Mouse (Mus musculus): ENCODE results near the gene Tango6. TPM values are rescaled to one million over a fixed set of nuclear protein-coding genes. Genes with fewer than 3 reads are reported as not detected.

Tango6 gene
- polyA plus RNA-seq, 1 experiment from 2014 or later: 10.5 TPM

DNA sequence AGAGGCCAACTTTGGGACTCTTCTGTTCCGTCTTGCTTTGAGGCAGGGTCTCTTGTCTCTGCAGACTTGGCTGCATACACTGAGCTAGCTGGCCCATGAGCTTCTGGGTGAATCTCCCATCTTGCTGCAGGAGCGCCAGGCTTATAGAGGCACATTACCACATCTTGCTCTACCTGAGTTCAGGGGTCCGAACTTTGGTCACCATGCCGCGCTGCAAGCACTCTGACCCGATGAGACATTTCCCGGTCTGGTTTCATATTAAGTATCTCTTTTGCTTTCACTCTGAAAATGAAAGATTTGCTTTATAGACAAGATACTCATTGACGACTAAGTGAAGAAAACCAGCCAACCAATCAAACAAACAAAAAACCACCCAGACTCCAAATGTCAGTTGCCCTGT lies 34.4 kb upstream of the Tango6 start:
- Histone ChIP-seq H3K27ac (no peak overlapping the region), H3K4me3 (no peak overlapping the region), H3K4me1 (no peaks in the 10 kb centered on the region), H3K36me3 (no peaks in the 10 kb centered on the region), H3K9me3 (no peaks in the 10 kb centered on the region), H3K27me3 (ENCODE audit: insufficient read depth, poor library complexity, severe bottlenecking) (no peaks in the 10 kb centered on the region)
- 91% methylated on average over 8 of the region's 8 CpGs for WGBS
- DNase-seq (ENCODE audit: low spot score): no peak

DNA sequence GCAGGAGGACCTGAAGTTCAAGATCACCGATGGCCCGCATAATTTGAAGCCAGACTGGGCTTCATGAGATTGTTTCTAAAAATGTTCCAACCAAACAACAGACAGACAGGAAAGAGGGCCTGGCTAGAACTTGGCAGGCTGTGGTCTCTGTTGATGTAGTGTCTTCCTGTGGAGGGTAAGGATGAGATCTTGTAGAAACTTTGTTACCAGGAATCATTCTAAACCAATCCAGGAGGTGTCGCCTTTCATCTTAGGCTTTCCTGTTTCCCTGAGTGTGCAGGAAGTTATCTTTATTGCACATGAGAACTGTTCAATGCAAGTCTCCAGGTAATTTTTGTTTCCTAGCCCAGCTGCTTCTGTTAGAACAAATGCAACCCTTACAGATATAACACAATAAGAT lies 30.9 kb upstream of the Tango6 start:
- H3K27ac ChIP-seq: no peak overlapping the region
- H3K4me1 ChIP-seq: no peaks in the 10 kb centered on the region
- DNase-seq (ENCODE audit: low spot score): no peak
- H3K9me3 ChIP-seq: no peaks in the 10 kb centered on the region
- H3K27me3 ChIP-seq (ENCODE audit: insufficient read depth, poor library complexity, severe bottlenecking): no peaks in the 10 kb centered on the region
- no peak overlapping the region for H3K4me3 ChIP-seq
- WGBS: 86% methylated on average over 3 of the region's 3 CpGs
- no peaks in the 10 kb centered on the region for H3K36me3 ChIP-seq

DNA sequence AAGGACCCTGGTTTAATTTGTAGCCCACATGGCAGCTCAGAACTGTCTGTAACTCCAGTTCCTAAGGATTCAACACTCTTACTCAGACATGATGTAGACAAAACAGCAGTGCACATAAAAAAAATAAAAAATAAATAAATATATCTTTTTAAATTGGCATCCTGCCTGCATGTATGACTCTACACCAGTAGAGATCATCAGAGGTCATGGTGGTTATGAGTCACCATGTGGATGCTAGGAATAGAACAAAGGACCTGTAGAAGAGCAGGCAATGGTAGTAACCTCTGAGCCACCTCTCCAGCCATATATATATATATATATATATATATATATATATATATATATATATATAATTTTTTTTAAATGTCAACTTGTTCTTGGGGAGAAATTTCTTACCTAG lies 26.8 kb upstream of the Tango6 start:
- no peaks in the 10 kb centered on the region for H3K27me3 ChIP-seq (ENCODE audit: insufficient read depth, poor library complexity, severe bottlenecking)
- no peak overlapping the region for H3K4me3 ChIP-seq
- H3K4me1 ChIP-seq: no peaks in the 10 kb centered on the region
- no peak for DNase-seq (ENCODE audit: low spot score)
- H3K36me3 ChIP-seq: no peaks in the 10 kb centered on the region
- H3K9me3 ChIP-seq: no peaks in the 10 kb centered on the region
- H3K27ac ChIP-seq: no peak overlapping the region

DNA sequence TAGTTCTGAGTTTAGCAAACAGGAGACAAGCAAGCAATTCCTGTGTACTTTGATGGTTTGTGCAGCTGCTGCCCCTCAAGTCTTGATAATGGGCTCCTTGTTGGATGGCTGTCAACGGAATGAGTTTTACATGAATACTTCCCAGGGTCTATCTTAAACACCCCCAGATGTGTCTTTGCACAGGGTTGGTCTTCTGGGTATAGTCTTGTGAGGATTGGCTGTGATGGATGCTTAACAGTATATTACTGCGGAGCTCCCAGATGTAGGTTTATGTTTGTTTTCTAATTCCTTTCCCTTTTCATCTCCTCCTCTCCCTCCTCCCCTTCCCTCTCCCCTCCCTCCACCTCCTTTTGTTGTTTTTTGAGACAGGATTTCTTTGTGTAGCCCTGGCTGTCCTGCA lies 10.1 kb upstream of the Tango6 start:
- Histone ChIP-seq H3K27ac (no peak overlapping the region), H3K27me3 (ENCODE audit: insufficient read depth, poor library complexity, severe bottlenecking) (no peaks in the 10 kb centered on the region), H3K36me3 (no peaks in the 10 kb centered on the region), H3K4me1 (no peaks in the 10 kb centered on the region), H3K9me3 (no peaks in the 10 kb centered on the region), H3K4me3 (no peak overlapping the region)
- no peak for DNase-seq (ENCODE audit: low spot score)
- WGBS: 61% methylated on average over 2 of the region's 2 CpGs

DNA sequence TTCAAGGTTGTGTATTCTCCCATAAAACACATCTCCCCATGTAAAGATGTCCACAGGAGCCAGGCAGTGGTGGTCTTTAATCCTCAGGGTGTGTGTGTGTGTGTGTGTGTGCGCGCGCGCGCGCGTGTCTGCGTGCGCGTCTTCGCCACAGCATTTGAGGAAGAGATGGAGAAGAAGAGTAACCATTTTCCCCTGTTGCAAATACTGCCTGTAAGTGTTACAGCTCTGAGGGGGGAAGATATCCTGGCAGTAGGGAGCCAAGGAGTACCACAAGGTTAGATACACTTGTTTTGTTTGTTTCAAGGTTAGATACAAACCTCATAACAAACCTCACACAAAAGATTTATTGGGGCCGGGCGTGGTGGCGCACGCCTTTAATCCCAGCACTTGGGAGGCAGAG lies 8.6 kb upstream of the Tango6 start:
- Histone ChIP-seq H3K27me3 (ENCODE audit: insufficient read depth, poor library complexity, severe bottlenecking) (no peaks in the 10 kb centered on the region), H3K9me3 (no peaks in the 10 kb centered on the region), H3K36me3 (no peaks in the 10 kb centered on the region), H3K4me1 (no peaks in the 10 kb centered on the region), H3K4me3 (no peak overlapping the region), H3K27ac (no peak overlapping the region)
- no peak for DNase-seq (ENCODE audit: low spot score)
- WGBS: 96% methylated on average over 15 of the region's 15 CpGs

DNA sequence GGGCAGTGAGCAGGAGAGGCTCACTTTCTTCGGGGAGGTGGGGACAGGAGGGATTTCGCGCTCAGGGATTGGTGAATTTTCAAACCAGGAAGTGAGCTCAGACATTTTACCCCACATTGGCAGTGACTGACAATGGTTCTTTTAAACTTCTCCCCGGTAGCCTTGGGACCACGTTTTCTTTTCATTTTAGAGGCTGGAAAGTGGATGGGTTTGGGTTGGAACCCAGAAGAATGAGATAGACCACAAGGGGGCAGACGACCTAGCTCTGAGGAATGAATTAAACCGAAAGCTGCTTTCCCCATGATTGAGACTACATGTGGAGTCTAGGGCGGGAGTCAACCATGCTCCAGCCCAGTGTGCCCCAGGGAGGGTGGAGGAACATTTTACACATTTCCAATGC lies 8.0 kb upstream of the Tango6 start:
- Histone ChIP-seq H3K36me3 (no peaks in the 10 kb centered on the region), H3K27ac (no peak overlapping the region), H3K4me3 (no peak overlapping the region), H3K27me3 (ENCODE audit: insufficient read depth, poor library complexity, severe bottlenecking) (no peaks in the 10 kb centered on the region), H3K9me3 (no peaks in the 10 kb centered on the region), H3K4me1 (no peaks in the 10 kb centered on the region)
- 71% methylated on average over 8 of the region's 8 CpGs for WGBS
- no peak for DNase-seq (ENCODE audit: low spot score)

DNA sequence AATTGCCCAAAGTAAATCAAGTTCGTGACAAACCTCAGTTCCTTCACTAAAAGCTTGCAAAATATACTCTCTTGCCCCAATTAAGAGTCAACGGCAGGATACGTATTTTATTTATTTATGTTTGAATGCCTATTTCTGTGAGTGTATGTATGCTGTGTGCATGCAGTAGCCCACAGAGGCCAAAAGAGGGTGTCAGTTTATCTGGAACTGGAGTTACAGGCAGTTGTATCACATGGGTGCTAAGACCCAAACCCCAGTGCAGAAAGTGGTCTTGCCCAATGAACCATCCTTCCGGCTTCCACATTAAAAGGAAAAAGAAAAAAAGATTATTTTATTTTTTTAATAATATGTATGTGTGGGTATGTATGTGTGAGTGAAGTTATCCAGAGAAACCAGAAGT lies 1.5 kb downstream of the Tango6 start:
- 90% methylated on average over 4 of the region's 4 CpGs for WGBS
- Histone ChIP-seq H3K36me3 (peaks cover 11% of the 10 kb centered on the region), H3K4me1 (peaks cover 8% of the 10 kb centered on the region; the same call in 1 of the 2 replicates), H3K27ac (no peak overlapping the region), H3K27me3 (ENCODE audit: insufficient read depth, poor library complexity, severe bottlenecking) (no peaks in the 10 kb centered on the region), H3K9me3 (no peaks in the 10 kb centered on the region), H3K4me3 (no peak overlapping the region)
- DNase-seq (ENCODE audit: low spot score): no peak

DNA sequence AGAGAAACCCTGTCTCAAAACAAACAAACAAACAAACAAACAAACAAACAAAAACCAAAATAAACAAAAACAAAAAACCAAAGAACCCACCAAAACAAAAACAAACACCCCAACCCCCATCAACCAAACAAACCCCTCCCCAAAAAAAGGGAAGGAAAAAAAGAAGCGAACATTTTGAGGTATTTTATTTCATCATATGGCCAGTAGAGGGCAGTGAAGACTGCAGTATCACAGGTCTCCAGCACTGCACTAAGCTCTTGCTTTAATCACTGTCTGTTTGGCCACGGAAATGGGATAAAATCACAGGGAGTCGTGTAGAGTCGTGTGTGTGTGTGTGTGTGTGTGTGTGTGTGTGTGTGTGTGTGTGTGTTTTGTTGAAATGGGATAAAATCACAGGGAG lies 4.6 kb downstream of the Tango6 start:
- DNase-seq (ENCODE audit: low spot score): no peak
- peaks cover 8% of the 10 kb centered on the region; the same call in 1 of the 2 replicates for H3K4me1 ChIP-seq
- H3K27ac ChIP-seq: no peak overlapping the region
- no peaks in the 10 kb centered on the region for H3K27me3 ChIP-seq (ENCODE audit: insufficient read depth, poor library complexity, severe bottlenecking)
- H3K4me3 ChIP-seq: no peak overlapping the region
- peaks cover 31% of the 10 kb centered on the region for H3K36me3 ChIP-seq
- no peaks in the 10 kb centered on the region for H3K9me3 ChIP-seq
- 11% methylated on average over 4 of the region's 4 CpGs for WGBS

DNA sequence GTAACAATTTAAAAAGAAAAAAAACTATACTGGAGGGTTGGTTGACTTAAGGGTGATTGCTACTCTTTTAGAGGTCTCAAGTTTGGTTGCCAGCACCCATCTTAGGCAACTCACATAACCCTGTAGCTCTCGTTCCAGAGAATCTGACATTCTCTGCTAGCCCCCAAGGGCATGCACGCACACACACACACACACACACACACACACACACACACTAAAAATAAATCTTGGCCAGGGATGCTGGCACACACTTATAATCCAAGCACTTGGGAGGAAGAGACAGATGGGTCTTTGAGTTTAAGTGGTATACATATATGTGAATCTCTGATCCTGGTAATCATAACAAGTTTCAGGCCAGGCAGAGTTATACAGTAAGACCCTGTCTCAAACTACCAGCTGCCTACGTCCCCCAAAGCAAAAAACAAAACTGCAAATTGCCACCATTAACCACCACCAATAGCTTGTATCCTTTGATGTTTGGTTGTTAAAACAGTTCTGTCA lies 14.9 kb downstream of the Tango6 start:
- no peaks in the 10 kb centered on the region for H3K27me3 ChIP-seq (ENCODE audit: insufficient read depth, poor library complexity, severe bottlenecking)
- DNase-seq (ENCODE audit: low spot score): no peak
- WGBS: 83% methylated on average over 3 of the region's 3 CpGs
- peaks cover 75% of the 10 kb centered on the region for H3K36me3 ChIP-seq
- no peak overlapping the region for H3K27ac ChIP-seq
- H3K4me3 ChIP-seq: no peak overlapping the region
- H3K4me1 ChIP-seq: no peaks in the 10 kb centered on the region
- no peaks in the 10 kb centered on the region for H3K9me3 ChIP-seq

DNA sequence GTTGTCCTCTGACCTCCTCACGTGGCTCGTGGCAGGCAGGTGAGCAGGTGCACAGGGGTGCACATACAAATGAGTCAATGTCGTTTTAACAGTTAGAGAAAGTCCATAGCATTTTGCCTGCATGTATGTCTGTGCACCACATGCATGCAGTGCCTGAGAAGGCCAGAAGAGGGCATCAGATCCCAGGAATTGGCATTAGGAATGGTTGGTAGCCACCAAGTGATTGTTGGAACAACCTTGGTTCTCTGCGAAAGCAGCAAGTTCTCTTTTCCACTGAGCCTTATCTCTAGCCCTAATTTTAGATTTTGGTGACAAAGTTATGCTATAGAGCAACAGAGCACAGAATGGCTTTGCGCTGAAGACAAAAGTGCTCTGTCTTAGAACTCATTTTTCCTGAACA lies 16.7 kb downstream of the Tango6 start:
- H3K27ac ChIP-seq: no peak overlapping the region
- whole genome bisulfite sequencing: 70% methylated on average over 5 of the region's 5 CpGs

DNA sequence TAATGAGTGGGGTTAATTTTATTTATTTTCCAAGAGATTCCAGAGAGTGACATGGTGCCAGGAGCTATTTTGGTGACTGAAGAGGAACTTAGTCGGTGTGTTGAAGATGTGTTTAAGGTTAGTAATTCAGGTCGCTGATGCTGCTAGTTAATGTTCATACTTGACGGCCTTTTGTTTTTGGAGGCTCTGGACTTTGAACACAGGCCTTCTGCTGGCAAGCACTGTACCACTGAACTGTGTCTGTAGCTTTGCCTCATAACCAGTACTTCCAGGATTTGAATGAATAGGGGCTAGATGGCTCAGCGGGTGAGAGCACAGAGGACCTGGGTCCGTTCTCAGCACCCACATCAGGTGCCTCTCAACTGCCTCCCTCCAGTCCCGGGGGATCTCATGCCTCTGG lies 17.3 kb downstream of the Tango6 start:
- no peak for DNase-seq (ENCODE audit: low spot score)
- no peak overlapping the region for H3K27ac ChIP-seq
- WGBS: 90% methylated on average over 6 of the region's 6 CpGs
- no peaks in the 10 kb centered on the region for H3K9me3 ChIP-seq
- peaks cover 72% of the 10 kb centered on the region for H3K36me3 ChIP-seq
- no peak overlapping the region for H3K4me3 ChIP-seq
- no peaks in the 10 kb centered on the region for H3K27me3 ChIP-seq (ENCODE audit: insufficient read depth, poor library complexity, severe bottlenecking)
- H3K4me1 ChIP-seq: peaks cover 3% of the 10 kb centered on the region; the same call in 1 of the 2 replicates

More for the DNA sequence above, 16.7 kb downstream of the Tango6 start:
- no peak overlapping the region for H3K4me3 ChIP-seq
- no peaks in the 10 kb centered on the region for H3K9me3 ChIP-seq
- DNase-seq (ENCODE audit: low spot score): no peak
- H3K36me3 ChIP-seq: peaks cover 73% of the 10 kb centered on the region
- no peaks in the 10 kb centered on the region for H3K27me3 ChIP-seq (ENCODE audit: insufficient read depth, poor library complexity, severe bottlenecking)
- peaks cover 3% of the 10 kb centered on the region; the same call in 1 of the 2 replicates for H3K4me1 ChIP-seq

DNA sequence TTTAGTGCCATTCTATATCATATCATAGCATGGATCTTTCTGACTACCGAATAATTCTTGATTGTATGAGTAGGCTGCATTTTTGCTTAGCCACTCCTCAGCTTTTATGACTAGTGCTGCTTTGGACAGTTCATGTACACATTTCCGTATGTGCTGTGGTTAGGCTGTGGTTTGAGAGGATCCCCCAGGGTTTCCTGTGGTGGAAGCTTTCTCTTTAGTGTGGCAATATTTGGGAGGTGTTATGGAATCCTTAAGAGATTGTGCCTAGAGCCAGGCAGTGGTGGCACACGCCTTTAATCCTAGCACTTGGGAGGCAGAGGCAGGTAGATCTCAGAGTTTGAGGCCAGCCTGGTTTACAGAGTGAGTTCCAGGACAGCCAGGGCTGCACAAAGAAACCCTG lies 18.5 kb downstream of the Tango6 start:
- Histone ChIP-seq H3K27ac (no peak overlapping the region), H3K4me1 (peaks cover 3% of the 10 kb centered on the region; the same call in 1 of the 2 replicates), H3K9me3 (no peaks in the 10 kb centered on the region), H3K36me3 (peaks cover 64% of the 10 kb centered on the region), H3K4me3 (no peak overlapping the region), H3K27me3 (ENCODE audit: insufficient read depth, poor library complexity, severe bottlenecking) (no peaks in the 10 kb centered on the region)
- DNase-seq (ENCODE audit: low spot score): no peak
- 85% methylated on average over 3 of the region's 3 CpGs for WGBS

DNA sequence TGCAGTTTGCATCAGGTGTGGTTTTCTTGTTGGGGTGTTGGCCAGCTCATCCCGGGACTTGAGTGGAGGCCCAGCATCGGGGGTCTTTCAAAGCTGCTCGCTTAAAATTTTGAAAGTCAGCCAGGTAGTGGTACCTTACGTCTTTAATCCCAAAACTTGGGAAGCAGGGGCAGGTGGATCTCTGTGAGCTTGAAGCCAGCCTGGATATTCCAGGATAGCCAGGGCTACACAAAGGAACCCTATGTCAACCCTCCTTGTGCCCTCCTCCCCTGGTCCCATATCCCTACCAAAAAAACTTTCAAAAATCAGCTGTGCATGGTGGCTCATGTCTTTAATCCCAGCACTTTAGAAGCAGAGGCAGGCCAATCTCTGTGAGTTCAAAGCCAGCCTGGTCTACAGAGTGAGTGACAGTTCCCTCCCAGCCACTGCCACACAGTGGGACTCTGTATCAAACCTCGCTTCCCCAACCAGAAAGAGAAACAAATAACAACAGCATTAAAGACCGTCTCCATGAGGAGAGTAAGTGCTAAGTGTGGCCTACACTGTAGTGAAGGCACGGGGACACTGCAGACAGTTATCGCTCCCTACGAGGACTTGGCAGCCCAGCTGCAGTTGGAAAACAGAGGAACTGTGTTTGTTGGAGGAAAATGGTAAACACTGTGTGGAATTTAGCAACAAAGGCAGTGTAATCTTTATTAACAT lies 21.5 kb downstream of the Tango6 start:
- WGBS: 81% methylated on average over 9 of the region's 9 CpGs

DNA sequence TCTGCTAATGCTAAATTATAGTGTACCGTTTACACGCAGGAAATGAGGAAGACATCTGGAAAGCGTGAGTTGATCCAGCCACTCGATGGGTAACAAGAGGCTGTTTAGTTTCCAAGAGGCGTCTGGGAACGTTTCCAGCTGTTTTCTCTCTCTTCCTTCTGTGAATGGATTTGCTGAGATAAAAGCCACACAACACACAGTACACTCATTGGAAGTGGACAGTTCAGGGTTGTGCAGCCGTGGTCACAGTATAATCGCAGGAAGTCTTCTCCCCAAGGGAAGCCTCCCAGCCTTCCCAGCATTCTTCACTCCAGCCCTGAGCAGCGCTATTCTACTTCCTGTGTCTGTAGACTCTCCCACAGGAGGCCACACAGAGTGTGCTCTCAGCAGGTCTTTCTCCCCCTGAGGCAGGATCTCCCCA lies 22.0 kb downstream of the Tango6 start:
- Histone ChIP-seq H3K9me3 (no peaks in the 10 kb centered on the region), H3K27ac (peak overlapping the region; percentile 69), H3K27me3 (ENCODE audit: insufficient read depth, poor library complexity, severe bottlenecking) (no peaks in the 10 kb centered on the region), H3K36me3 (peaks cover 31% of the 10 kb centered on the region), H3K4me1 (peaks cover 3% of the 10 kb centered on the region; the same call in 1 of the 2 replicates), H3K4me3 (no peak overlapping the region)
- 53% methylated on average over 9 of the region's 9 CpGs for WGBS
- no peak for DNase-seq (ENCODE audit: low spot score)

More for the DNA sequence above, 21.5 kb downstream of the Tango6 start:
- no peaks in the 10 kb centered on the region for H3K27me3 ChIP-seq (ENCODE audit: insufficient read depth, poor library complexity, severe bottlenecking)
- peak overlapping the region; percentile 68 for H3K27ac ChIP-seq
- peaks cover 3% of the 10 kb centered on the region; the same call in 1 of the 2 replicates for H3K4me1 ChIP-seq
- DNase-seq (ENCODE audit: low spot score): no peak
- no peak overlapping the region for H3K4me3 ChIP-seq
- no peaks in the 10 kb centered on the region for H3K9me3 ChIP-seq
- H3K36me3 ChIP-seq: peaks cover 37% of the 10 kb centered on the region
